Mouse (Mus musculus): ENCODE measurements around the gene Usp22. TPM values are rescaled to one million over a fixed set of nuclear protein-coding genes. Genes with fewer than 3 reads are reported as not detected.
A peak's percentile ranks its signal among the peaks of the same experiment; 100 is the strongest.

The Usp22 gene
- 100 to 1,000 TPM; 195 to 215 TPM for total RNA-seq (2021)
- long read RNA-seq, experiment 1, full-length matches to known transcripts: 122 of 182 reads
- long read RNA-seq, experiment 1, partial matches to known transcripts: 12 of 182 reads
- long read RNA-seq, experiment 1, other reads (novel, unspliced or antisense): 48 of 182 reads
- long read RNA-seq, experiment 2, full-length matches to known transcripts: 69 of 119 reads
- long read RNA-seq, experiment 2, partial matches to known transcripts: 8 of 119 reads
- long read RNA-seq, experiment 2, other reads (novel, unspliced or antisense): 42 of 119 reads

DNA sequence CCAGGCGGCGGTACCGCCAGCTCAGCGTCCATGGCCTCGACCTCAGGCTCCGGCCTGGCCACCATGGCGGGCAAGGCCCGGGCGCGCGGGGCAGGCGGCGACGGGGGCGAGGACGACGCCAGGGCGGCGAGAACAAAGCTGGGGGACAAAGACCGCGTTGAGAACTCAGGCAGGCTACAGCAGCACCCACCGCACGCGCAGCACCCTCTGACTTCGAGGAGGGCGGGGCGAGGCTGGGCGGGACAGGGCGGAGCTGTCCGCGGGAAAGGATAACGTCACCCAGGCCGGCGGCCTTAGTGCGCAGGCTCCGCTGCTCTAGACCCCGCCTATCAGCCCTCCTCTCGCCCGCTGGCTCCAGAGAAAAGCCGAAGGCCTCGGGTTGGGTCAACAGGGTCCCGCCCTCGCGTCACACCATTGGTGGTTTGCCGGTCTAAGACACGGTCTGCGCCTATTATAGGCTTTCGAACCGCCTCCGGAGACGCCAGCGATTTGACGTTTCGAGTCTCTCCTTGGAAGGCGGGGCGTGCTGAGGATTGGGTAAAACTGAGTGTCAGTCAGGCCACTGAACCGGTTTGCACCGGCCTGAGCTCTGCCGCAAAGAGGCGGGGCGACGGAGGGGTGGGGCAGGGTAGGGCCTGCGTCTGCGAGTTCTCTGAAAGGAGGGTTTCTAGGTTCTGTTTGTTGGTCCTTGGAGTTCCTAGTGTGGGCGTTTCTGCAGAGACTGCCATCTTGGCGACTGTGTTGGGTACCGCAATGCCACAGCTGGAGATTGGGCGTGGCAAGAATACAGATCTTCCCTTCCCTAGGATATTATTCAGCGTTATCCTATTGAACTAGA, at the start of gene Usp22:
Gene Usp22 (minus strand): TSS at position 235 of the 838 bp plus-strand sequence.
- DNase-seq (ENCODE audit: low spot score in 2 of 2): peak; percentile 99

DNA sequence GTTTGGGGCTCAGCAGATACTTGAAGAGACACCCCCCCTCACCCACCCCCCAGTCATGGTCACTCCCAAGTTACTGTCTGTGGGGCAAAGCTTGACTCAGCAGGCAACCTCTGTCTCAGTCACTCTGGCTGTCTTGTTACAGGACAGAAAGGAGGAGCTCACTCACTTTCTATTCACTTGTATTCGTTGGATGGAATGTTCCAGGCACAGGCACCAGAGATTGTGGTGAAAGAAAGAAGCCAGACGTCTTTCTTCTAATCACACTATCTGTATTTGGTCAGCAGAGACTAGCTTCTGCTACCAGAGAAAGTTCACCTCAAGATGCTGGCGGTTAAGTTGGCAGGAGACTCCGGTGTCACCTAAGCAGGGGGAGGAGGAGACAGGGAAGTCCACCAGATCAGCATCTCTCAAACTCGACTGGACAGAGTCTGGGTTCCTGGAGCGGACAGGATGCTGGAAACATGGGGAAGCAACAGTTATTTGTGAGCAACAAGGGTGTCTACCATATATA, 49.4 kb upstream of the Usp22 start:
- no peak for DNase-seq (ENCODE audit: low spot score in 2 of 2)

DNA sequence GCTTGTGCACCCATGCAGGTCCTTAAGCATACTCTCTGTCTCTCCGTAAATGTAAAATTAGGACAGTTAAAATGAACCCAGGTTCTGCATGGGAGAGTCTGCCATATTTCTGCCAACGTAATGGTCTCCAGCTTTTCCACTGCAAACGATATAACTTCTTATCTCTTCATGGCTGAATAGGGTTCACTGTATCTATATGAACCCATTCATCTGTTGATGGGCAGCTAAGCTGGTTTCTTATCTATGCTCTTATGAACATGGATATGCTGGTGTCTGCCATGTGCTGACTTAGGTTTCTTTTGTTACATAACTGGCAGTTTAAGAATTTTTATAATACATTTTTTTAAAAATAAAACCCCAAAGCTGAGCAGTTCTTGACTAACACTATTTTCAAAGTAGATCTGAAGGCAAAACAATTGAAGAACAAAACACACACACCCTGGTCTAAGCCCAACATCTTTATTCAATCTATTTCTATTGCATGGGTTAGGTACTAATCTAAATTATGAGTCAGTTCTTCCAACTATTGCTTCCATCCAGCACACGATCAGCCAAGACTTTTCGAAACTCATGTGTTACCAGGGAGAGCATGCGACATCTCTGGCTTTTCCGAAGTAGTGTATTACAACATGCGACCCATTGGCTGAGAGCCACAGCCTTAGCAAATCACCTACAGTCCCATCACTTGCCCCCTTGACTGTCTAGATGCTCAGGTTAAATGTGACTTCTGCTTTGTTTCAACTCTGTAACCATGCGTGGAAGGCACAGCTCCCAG, 48.3 kb upstream of the Usp22 start:
- DNase-seq (ENCODE audit: low spot score in 2 of 2): no peak

DNA sequence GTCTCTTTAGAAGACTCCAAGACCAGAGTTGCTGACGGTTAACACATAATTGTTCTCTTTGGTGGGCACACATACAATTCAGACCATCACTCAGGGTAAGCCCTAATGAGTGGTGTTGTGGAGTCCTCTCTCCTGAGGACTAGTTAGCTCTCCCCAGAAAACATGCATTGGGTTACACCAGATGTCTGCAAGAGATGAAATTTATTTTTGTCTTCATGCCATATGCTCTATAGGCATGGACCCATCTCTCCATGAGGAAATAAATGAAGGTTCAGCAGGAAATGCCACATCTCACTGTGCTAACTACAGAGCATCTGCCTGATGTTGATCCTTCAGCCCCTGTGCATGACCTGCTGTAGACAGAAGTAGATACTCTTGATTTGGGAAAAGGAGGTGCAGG, 47.2 kb upstream of the Usp22 start:
- no peak for DNase-seq (ENCODE audit: low spot score in 2 of 2)

DNA sequence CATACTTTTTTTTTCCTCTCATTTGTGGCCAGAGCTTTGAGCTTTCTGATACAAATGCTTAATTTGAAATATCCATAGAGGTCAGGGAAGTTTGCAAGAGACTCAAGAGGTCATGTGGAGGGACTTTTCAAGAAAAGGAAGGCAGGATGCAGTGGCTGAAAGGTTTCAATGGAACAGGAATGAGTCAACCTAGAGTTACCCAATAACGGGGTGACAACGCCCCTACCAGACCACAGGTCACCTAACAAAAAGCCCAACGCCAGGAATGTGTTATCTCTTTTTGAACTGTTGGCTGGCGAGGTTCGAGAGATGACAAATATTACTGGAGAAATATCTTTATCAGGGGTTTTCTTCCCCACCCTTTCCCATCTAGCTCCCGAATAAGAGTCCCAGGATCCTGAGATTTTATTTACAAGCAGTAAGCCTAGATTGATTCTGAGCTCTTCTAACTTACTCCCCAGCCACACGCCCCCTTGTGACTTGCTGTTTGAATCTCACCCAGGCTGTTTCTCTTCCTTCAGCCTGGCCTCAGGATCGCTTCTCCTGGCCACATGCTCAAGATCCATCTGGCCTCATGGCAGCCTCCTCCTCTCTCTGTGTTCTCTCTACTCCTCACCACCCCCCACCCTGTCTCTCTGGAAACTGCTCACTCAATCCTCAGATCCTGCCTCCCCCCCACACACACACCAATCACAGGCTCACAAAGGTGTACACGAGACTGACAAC, 45.5 kb upstream of the Usp22 start:
- peak; percentile 20 to 29 for DNase-seq (ENCODE audit: low spot score in 2 of 2)

DNA sequence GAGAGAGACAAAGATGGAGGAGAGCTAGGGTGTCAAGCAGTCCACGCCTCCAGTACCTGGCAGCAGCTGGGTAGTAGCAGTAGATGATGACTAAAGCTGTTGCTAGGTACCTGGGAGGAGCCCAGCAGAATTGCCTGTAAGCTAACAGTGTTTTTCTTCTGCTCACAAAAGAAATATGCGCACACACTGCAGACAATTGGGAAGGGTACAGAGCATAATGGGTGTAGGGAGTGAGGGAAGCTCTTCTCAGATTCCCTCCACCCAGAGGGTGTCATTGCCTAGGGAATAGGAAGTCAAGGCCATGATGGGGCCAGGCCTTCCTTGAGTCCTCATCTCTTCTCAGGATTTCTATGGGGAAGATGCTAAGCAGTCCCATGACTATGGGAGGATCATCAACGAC, 41.1 kb upstream of the Usp22 start:
- DNase-seq (ENCODE audit: low spot score in 2 of 2): no peak

DNA sequence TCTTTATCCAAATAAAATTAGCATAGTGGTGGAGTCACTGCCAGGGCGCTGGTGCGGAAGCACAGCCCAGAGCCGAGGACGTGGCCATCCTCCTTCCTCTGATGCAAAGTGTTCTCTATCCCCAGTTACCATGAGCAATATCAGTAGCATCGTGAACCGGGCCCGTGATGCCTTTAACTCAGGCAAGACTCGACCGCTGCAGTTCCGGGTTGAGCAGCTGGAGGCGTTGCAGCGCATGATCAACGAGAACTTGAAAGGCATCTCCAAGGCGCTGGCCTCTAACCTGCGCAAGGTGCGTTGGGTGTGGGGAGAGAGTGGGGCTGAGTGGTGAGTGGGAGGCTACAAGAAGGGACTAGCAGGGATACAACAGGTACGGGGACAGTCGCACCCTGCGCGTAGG, 37.2 kb upstream of the Usp22 start:
- no peak for DNase-seq (ENCODE audit: low spot score in 2 of 2)

DNA sequence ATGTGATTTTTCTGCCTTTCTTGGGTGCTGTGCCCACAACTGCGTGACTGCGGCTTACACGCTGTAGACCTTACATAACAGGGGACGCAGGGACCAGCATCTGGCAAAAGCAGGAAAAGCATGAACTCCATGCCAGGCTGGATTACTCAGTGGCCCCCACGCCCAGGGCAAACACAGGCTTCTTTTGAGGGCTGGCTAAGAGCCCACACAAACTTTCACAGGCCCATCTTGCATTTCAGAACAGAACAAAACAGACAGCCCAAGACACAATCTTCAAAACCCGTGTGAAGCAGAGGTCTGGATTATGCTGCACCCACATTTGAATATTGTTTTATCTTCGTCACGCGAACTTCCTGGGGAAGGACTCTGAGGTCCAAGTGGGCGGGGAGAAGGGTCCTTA, 33.5 kb upstream of the Usp22 start:
- DNase-seq (ENCODE audit: low spot score in 2 of 2): peak in 1 of 2 experiments; percentile 22

DNA sequence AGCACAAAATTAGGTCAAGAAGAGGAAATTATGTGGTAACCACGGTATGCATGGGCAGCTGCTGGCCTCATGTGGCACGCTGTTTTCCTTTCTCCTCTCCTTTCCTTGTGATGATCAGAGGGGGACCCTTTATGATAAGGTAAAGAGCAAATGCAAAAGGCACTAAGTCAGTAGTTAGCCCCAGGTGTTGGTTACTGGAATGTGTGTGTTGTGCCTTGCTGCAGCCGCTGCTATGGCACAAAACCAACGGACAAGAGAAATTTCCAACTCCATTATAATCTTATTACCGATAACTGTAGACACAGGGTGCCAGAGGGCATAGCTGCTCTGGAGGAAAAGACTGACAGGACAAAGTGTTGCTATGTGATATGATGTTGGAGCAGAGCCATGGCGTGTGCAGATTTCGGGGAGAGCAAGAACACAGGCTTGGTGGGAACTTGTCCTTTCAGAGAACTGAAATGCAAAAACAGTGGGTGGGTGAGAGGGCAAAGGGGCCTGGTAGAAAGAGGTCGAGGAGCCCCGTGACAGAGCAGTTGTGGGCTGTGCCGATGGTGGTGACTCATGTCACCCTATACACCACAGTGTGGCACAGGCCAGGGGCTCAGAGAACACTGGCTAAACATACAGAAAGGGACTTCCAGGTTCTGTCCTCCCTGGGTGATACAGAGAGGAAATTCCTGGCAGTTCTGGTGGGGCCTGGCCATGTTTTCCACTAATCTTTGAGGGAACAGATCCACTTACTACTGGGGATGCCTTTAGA, 32.8 kb upstream of the Usp22 start, which contains the start of gene Aldh3a1:
Gene Aldh3a1 (plus strand): TSS at position 51 of the 760 bp plus-strand sequence.
- DNase-seq (ENCODE audit: low spot score in 2 of 2): no peak

DNA sequence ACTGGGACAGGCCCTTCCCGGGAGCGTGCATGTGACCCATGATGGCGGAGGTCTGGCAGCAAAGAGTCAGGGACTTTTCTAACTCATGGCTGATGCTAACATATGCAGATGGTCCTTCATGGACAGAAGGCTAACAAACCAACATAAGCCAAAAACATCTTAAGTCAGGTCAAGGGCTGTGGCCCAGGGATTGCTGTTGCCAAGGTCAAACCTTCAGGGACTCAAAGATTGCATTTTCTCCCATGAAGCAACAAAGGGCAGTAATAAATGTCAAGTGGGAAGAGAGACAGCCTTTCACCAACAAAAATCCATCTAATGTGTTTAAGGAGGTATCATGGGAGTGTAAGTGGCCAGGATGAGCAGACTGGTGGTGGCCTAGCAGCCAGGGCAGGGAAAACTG, 31.3 kb upstream of the Usp22 start:
- no peak for DNase-seq (ENCODE audit: low spot score in 2 of 2)

DNA sequence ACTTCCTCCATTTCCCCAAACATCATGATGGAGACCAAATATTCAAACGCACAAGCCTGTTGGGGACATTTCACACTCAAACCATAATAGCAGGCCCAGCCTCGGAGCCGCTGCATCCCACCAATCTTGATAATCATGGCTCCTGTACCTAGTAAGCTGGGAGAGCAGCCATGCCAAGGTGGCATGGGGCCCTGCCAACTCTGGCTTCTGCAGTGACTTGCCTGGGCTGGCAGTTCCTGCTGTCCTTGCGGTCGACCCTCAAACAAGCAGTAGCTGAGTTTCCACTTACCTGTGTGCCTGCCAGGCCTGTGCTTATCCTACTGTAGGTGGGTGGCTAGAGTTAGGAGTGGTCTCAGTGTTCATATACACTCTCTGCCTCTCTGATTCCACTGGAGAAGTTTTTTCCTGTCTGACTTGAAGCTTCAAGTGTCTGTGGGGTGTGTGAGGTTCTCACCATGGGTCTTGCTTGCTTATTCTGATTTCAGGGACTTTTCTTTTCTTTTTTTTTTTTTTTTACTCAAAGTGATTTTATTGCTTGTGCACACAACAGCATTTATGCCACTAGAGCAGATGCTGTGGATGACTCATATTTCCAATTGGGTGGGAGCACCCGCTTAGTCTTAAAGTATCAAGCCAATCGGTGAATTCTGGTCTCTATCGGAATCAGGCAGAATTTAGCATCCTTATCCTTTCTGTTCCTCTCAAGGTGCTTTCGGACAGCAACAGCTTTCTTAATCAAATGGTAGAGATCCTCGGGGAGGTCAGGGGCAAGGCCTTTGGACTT, 30.5 kb upstream of the Usp22 start:
- DNase-seq (ENCODE audit: low spot score in 2 of 2): peak in 1 of 2 experiments; percentile 27

DNA sequence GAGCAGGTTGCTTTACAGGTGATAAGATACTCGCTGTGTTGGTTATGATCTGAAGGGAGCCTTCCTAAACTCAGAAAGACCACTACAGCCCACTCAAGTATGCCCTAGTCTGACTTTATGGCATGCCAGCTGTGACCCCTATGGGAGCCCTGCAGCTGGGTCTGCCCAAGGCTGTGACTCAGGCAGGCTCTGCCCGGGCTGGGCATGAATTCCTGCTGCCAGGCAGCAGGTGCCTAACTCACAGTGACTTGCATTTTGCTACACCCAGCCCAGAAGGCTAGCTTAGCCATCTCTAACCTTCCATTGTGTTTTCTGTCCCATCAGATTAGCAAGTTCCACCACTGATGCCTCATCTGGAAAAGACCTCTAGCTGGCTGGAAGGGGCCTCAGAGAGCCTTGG, 28.0 kb upstream of the Usp22 start:
- DNase-seq (ENCODE audit: low spot score in 2 of 2): no peak

DNA sequence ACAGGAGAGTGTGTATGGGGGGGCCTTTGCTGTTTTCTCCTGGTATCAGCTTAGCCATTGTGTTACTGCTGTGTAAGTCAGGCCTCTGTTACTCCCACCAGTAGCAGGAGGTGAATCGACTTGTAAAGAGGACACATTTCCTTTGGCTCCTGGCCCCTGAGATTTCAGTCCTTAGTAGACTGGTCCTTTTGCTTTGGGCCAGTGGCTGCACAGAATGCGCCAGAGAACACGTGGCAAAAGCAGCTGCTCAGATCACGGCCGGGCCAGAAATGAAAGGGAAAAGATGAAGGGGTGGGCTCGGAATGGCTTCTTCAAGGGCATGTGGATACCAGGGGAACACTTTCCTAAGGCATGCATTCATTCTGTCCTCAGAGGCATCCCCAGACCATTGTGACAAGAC, 27.3 kb upstream of the Usp22 start:
- no peak for DNase-seq (ENCODE audit: low spot score in 2 of 2)

DNA sequence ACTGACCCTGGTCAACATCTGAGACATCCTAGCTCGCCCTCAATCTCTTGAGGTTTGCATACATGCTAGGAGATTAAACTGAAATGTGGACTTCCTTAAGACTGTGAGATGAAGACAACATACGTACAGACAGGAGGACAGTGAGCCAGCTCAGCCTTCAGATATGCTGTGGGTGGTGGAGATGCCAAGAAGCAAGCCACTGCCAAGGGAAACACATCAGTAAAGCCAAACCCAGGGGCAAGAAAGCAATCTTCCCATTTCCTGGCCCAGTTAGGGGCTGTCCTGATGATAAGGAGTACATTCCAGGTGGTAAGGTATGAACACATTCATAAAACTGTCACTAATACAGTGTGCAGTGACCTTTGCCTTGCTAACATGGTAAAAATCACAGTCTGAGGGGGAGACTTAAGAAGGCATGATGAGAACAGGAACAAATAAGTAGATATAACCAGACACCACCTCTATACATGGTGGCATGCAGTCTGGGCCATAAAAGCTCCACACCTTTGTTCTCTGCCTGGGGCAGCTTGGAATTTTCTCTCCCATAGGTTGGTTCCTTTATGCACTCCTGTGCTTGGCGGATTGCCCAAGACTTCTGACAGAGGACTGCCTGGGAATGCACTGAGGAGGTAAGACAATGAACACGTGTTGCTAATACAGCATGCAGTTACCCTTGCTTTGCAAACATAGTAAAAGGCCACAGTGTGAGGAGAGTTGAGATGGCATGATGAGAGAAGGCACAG, 24.9 kb upstream of the Usp22 start:
- DNase-seq (ENCODE audit: low spot score in 2 of 2): no peak

DNA sequence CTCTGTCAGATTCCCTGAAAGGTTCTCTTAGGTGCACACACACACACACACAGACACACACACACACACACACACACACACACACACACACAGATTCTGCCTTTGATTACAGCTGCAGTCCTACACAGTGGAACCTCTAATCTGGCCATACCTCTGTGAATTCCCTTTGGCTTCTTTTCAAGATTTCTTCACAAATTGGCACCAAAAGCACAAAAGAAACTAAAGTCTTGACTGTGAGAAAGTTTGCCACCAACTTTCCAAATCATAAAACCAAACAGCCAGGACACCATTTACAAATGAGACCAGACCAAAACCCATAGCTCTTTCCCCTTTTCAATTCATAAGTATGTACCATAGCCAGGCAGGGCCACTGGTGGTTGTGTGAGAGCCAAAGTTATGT, 23.1 kb upstream of the Usp22 start:
- no peak for DNase-seq (ENCODE audit: low spot score in 2 of 2)

DNA sequence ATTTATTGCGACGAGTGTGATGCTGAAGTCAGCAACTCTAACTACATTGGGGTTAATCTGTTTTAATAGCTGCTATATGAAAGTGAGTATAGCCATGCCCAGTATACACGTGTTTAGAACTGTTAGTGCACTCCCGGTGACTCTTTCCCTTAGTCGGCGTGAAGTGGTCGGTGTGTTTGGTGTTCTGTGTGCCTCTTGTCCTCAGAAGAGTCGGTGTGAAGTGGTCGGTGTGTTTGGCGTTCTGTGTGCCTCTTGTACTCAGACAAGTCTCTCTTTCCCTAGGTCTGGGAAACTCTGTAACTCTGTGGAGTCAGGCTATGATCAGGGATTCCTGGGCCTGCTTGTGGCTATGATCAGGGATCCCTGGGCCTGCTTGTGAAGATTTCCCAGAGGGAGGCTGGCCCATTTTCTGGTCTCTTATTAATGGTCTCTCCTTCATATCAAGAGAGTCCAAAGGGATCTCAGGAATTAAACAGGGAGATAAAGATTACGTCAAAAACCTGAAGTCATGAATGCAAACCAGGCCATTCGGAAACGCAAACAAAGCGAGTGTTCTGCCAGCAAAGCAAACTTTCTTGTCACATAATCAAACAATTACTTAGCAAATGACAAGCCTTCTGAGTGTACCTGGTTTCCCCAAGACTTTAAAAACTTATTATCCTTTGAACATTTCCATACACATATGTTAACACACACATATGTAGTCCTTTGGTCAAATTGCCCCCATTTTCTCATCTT, 21.9 kb upstream of the Usp22 start:
- no peak for DNase-seq (ENCODE audit: low spot score in 2 of 2)

DNA sequence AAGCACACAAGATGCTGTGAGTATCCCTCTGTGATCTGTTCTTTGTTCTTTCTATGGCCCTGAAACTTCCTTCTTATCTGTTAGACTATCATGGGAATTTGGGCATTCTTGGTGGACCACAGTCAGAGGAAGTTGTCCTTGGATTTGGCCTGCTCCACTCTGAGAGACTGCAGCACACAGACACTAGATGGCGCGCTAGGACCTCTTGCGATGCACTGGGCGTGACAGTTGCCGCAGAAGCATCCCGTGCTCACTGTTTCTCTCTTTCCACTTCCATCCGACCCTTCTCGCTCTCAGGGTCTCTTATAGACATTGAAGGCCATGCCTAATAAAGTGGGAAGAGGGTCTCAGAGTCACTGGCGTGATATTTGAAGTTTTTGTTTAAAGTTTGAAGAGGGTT, 18.5 kb upstream of the Usp22 start:
- peak; percentile 83 to 92 for DNase-seq (ENCODE audit: low spot score in 2 of 2)

DNA sequence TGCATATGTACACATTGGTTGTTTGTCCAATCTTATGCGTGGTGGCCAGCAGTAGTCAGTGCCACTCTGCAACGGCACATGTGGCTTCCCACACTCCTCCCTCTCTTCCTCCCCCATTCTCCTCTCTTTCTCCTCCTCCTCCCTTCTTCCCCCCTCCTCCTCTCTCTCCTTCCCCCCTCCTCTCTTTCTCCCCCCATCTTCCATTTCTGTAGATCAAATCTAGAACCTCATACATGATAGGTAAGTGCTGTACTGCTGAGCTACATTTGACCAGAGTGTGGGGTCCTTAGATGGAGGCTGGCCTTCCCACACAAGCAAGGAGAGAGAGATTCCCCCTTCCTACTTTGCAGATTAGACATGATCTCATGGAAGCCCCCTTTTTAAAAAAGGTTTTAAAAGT, 17.9 kb upstream of the Usp22 start:
- DNase-seq (ENCODE audit: low spot score in 2 of 2): no peak

Data from left cerebral cortex, adult 18-20 months (tissue).